Mouse (Mus musculus) gastrocnemius, postnatal 10 days (tissue): Measurements from ENCODE around the gene Hmcn2. TPM values are rescaled to one million over a fixed set of nuclear protein-coding genes. Genes with fewer than 3 reads are reported as not detected.

Source experiments
- DNase-seq: peaks from one replicate; pipeline ENCODE4 v3.0.0; 2021; ENCODE audit warnings: mixed read lengths
- total RNA-seq, 2 experiments: library from RNA; stranded (reverse); gene quantifications; 2 replicates each; pipeline ENCODE4 v1.2.3; 2021

The Hmcn2 gene
- total RNA-seq, 2 experiments from 2014 or later, result 38.8 to 50.5 TPM

DNA sequence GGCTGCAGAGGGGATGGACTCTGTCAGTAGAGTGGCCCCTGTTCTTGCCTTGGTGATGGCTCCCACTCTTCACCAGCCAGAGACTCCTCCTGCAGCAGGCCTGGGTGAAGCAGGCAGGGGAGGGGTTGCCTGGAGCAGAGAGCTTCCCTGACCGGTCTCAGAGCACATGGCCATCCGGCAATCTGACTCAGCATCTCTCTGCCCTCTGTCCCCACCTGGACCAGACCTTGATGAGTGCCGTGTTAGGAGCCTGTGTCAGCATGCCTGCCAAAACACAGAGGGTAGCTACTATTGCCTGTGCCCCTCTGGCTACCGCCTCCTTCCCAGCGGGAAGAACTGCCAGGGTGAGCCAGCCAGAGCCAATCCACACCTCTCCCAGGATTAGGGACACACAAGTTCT is 144.2 kb downstream of the Hmcn2 start:
- no peak for DNase-seq

- no peak for DNase-seq
Measured at GRCm38 (mm10) chr2:31458989-31459936, 145.0 kb downstream of the Hmcn2 start.

DNA sequence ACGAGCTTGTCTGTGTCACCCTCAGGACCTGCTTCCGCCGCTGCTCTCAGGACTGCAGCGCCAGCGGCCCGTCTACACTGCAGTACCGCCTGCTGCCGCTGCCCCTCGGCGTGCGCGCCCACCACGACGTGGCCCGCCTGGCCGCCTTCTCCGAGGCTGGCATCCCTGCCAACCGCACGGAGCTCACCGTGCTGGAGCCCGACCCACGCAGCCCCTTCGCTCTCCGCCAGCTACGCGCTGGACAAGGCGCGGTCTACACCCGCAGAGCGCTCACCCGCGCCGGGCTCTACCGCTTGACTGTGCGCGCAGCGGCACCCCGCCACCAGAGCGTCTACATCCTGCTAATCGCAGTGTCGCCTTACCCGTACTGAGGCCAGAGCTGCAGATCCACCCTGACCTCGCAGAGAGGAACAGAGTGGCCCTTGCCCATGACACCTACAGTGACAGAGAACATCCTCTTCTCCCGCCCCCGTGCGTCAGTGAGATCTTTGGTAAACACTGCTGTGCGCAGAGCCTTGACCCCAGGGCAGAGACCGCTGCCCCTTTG is 145.9 kb downstream of the Hmcn2 start:
- peak; percentile 56 for DNase-seq

DNA sequence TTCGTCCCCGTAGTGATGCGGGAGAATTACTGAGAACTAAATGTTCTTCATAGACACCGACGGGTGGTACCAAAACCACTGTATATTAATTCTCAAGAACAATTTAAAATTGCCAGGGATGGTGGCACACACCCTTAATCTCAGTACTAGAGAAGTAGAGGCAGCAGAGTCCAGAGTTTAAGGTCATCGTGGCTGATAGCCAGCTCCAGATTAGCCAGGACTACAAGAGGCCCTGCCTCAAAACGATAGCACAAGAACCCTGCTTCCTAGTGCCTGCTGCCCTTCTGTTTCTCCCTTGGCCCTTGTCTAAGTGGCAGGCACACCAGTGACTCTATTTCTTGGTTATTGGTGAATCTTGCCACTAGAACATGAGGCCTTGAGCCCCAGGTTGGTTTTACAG is 146.7 kb downstream of the Hmcn2 start:
- DNase-seq, result no peak

GRCm38 (mm10) chr2:31462051-31462450 is 147.8 kb downstream of the Hmcn2 start:
- no peak for DNase-seq

DNA sequence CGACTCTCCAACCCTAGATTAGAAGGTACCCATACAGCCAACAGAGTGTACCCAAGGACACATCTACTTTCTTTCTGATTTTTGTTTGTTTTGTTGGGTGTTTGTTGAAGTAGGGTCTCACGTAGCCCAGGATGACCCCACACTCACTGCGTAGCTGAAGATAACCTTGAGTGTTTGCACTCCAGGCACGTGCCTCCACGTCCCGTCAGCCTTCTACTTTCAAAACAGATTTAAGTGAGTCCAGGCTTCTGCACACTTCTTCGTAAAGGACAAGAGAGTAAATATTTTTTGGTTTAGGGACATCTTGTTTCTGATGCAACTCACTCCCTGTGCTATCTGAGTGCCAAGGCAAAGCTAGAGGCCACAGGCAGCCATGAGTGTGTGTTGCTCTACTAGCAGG is 149.0 kb downstream of the Hmcn2 start:
- DNase-seq, result no peak

DNA sequence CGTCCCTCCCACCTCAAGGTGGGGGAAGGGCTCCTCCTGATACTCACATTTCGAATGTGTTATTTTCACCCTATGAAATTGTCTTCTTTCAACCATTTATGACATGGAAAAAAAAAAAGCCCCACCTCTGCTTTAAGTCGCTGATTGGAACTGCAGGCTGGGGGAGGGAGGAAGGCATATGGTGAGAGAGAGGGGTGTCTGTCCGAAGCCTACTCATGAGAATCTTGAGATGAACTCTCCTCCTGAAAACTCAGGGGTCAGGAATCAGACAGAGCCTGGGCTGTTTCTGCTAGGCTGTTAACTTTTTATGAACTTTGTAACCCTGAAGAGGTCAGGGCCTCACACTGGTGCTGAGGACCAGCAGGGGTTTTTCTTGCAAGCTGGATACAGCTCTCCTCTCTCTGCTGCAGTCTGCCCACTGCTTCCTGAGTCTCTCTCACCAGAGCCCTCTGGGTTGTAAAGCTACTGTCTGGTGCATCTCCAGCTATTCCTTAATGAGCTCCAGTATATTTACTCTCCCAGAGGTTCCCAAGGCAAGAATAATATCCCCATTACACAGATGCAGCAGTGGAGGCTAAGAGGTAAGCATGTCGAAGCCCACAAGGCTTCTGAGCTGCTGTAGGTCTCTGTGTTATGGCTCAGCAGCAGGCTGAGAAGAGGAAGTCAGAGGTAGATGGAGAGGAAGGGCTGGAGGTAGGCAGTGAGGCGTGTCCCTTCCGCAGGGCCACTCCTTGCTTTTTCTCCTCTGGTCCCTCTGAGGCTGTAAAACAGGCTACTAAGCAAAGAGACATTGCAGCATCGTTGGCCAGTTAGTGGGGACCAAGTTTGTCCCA is 149.7 kb downstream of the Hmcn2 start:
- no peak for DNase-seq

GRCm38 (mm10) chr2:31464529-31464910 is 150.3 kb downstream of the Hmcn2 start:
- DNase-seq, result no peak

- DNase-seq, result no peak
Measured at GRCm38 (mm10) chr2:31467457-31467856, 153.2 kb downstream of the Hmcn2 start.

DNA sequence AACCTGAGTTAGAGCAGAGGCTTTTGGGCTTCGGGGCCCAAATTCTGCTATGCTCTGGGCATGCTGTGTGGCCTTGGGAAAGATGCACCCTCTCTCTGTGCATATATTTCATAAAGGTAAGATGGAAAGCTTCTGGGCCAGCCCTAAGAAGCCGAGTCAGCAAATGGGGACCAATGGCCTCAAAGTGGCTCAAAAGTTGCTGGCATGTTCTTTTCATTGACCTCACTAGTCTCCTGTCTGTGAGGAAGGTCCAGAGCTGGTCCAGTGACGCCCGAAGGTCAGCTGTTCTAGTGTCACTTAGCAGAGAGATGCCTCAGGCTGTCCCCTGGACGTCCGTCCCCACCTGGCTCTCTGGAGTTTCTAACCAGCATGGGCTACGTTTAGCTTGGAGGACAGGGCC is 154.6 kb downstream of the Hmcn2 start:
- DNase-seq, result no peak

- DNase-seq, result no peak
Measured at GRCm38 (mm10) chr2:31469480-31469879, 155.3 kb downstream of the Hmcn2 start.

GRCm38 (mm10) chr2:31469931-31470682 is 155.9 kb downstream of the Hmcn2 start, which contains the start of gene Ass1:
Ass1 (plus strand) TSS chr2:31470207.
- DNase-seq, result peak; percentile 54

DNA sequence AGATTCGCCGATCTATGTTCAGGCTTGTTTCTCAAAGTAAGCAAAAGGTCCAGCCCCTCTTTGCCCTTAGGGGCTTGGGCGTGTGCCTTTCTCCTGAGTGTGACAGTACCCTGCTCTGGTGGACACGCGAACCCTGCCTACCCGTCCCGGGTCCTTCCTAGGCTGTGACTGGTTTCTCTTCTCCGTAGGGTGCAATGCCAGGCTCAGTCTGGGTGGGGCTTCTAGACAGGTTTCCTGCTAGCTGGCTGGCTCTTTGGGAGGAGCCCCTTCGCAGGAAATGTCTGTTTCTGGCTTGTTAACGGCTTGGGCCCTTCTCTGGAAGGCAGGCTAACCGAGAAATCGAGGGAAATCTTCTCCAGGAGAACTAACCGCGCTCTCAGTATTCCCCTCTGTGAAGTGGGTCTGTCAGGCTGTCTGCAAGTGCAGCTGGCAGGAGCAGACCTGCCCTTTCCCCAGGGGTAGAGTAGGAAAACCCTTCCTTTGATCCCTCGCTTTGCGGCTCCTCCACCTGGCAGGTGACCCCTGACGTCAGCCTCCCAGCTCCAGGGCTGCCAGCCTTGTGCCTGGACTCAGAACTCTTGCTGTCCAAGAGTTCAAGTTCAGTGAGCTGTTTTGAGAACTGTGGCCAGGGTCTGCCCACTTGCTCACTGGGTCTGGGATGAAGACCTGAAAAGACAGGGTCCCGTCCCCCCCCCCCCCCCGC is 156.6 kb downstream of the Hmcn2 start:
- no peak for DNase-seq

DNA sequence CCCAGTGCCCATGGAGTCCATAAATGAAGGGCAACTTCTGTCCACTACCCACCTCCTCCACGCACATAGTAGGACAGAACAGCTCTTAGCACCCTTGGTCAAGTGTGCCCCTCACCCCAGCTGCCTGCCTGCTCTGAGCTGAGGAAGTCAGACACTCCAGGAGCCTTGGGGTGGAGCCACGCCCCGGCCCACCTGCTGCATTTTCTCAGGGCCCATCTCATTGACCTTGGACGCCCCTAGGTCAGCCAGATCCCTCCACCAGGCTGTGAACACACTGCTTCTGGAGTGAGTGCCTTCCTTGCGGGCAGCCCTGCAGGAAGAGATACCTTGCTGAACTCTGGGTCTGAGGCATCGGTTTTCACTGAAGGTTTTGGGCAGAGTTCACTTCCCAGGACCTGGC is 157.4 kb downstream of the Hmcn2 start:
- no peak for DNase-seq

GRCm38 (mm10) chr2:31472406-31473065 is 158.3 kb downstream of the Hmcn2 start:
- DNase-seq, result peak; percentile 65

DNA sequence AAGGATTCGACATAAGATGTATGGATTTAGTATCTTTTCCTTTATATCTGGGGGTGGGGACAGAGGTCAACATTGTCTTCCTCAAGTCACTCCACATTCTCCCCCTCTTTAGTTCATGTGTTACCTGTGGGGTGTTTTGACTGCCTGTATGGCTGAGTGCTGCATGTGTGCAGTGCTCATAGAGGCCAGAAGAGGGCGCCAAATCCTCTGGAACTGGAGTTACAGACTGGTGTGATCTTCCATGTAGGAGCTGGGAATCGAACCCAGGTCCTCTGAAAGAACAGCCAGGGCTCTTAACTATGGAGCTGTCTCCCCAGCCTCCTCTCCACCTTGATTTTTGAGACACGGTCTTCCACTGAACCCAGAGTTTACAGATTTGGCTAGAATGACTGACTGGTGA is 159.7 kb downstream of the Hmcn2 start:
- no peak for DNase-seq

DNA sequence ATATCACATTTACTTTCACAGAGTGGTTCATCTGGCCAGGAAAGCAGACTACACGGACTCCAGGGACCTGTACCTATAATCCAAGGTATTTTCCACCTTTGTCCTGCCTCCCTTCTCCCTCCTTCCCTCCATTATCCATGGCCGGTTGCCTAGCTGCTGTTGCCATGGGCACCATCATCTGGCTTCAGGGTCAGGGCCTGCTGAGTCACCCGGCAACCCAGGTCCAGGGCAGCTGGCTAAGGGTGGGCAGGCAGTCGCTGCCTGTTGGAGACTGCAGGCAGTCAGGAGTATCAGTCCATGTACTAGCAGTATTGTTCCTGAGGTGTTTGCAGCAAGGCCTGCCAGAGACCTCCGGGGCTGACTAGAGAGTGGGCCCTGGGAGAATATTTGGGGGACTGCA is 160.5 kb downstream of the Hmcn2 start:
- DNase-seq, result no peak

GRCm38 (mm10) chr2:31476107-31476820 is 162.0 kb downstream of the Hmcn2 start:
- DNase-seq, result no peak

- DNase-seq, result no peak
Measured at GRCm38 (mm10) chr2:31477234-31478161, 163.3 kb downstream of the Hmcn2 start.
